Mouse (Mus musculus): ENCODE measurements at regions not wholly inside any gene's neighbourhood (a gene's known extent, or its start where the extent isn't known, plus 50 kb on each side); places are given as distances from the start of the nearest gene placed in this dataset.

- TF ChIP-seq CTCF (conservative IDR thresholded peaks at IDR 0.05; ENCODE audit: low read length) (no peak), POU5F1 (IDR thresholded peaks at IDR 0.05; ENCODE audit: borderline replicate concordance, low read length) (no peak)
These were observed 87.4 kb downstream of the Btla start for GRCm38 (mm10) chr16:45311479-45311878.

Data from E14TG2a.4 (cell line).